Mouse (Mus musculus) liver, embryonic 14.5 days (tissue): ENCODE results near the gene Megf8.

Experiments
- CTCF ChIP-seq: IDR thresholded peaks from 2 replicates; pipeline ENCODE4 v1.5.1; 2016; ENCODE audit warnings: antibody characterized with exemption, low read depth, control low read depth
- EP300 ChIP-seq: IDR thresholded peaks from 2 replicates; pipeline ENCODE4 v1.6.1; 2016; ENCODE audit warnings: antibody characterized with exemption, low read depth

DNA sequence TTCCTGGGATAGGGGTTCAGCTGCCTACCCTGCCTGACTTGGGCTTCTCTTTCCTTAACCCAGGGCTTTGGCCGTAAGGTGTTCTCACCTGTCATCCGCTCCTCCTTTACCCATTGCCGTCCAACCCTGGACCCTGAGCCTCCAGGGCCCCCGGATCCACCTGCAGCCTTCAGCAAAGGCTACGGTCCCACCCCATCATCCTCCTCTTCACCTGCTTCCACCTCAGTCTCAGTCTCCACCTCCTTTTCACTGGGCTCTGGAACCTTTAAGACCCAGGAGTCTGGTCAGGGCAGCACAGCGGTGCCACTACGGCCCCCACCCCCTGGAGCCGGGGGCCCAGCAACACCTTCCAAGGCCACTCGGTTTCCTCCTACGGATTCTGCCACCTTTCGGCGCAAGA, 29.0 kb upstream of the Megf8 start:
- TF ChIP-seq CTCF (no peak), EP300 (no peak)
